Mouse (Mus musculus): Measurements from ENCODE around the gene G430095P16Rik.

The G430095P16Rik gene

DNA sequence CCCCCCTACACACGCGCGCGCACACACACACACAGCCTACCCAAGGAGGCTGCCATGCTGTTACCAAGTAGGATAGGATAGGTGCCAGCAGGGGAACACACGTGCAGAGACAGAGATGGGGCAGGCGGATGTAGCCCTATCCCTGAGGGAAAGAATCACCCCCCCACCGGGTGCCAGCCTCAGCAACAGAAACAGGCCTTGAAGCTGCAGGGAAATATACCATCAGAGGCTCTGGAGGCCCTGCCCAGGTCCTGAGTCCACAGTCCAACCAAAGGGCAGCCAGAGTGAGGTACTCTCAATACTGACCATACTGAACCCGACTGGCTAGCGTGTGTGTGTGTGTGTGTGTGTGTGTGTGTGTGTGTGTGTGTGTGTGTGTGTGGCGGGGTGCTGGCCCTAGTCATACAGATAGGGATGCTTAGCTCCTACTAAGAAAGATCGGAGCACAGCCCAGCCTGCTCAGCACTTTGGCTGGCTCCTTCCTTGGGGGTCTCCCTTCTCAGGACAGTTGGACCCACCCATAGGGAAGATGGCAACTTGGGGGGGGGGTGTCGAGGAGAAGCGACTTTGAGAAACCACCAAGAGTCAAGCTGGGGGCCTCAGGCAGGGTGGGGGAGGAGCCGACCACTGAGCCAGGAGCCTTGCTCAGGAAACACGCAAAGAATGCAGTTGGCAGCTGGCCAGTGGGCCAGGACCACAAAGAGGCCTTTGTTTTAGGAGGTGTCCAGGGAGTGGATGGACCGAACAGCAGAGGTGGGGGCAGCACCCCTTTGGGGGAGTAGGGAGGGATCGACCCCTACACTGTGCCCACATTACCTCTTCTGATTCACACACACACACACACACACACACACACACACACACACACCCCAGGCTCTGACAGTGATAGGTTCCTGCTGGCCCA is 21.0 kb downstream of the G430095P16Rik start:
- peak in 1 of 2 experiments; percentile 57 for DNase-seq

DNA sequence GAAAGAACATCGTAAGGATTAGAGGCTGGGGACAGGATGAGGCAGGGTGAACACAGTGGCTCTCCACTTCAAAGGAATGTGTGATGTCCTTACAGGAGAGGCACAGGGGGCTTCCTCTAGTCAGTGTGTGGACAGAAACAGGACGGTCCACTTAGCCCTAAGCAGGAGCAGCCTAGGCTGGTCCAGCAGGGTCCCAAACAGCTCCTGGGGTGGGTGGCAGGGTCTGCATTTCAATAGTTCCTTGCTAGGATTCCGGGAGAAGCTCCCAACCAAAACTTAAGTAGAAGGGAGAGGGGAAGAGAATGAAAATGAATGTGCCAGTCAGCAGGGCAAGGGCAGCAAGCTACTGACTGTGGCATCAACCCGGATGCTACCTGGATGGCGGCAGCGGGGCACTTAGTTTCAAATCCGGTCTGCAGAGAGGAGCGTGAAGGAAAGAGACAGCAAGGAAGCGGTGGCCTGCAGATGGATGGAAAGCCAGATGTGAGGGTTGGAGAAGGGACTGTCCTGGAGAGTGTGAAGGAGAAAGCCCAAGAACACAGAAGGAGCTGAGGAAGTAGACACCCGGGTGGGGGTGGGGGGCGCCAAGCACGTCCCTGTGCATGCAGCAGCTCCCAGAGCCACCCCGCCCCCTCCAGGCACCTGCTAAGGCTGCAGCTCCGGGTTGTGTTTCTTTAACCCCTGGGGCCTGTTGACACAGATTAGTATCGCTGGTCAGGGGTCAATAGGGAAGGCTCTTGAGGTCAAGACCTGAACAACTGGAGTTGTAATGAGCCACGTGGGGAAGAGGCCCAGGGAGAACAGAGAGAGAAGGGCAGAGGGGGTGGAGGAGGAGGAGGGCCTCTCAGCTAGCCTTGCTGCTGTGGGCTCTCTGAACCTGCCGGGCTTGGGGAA is 22.5 kb downstream of the G430095P16Rik start:
- DNase-seq = no peak

DNA sequence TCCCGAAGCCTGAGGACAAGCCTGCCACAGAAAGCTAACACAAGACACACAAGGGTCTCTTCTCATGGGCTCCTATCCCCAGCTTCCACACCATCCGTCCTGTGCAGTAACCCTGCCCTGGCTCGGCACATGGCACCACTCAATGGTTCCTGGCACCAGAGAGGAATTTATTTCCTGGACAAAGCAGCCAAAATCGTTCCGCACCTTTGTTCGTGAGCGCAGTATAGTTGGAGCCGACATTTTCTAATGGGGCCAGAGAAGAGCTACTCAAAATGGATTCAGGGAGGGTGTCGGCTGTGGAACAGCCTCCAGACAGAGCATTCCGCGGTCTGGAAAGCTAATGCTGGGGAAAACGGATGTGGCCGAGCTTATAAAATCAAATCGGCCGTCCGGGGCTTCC is 26.7 kb downstream of the G430095P16Rik start:
- DNase-seq = peak in 1 of 2 experiments; percentile 56

DNA sequence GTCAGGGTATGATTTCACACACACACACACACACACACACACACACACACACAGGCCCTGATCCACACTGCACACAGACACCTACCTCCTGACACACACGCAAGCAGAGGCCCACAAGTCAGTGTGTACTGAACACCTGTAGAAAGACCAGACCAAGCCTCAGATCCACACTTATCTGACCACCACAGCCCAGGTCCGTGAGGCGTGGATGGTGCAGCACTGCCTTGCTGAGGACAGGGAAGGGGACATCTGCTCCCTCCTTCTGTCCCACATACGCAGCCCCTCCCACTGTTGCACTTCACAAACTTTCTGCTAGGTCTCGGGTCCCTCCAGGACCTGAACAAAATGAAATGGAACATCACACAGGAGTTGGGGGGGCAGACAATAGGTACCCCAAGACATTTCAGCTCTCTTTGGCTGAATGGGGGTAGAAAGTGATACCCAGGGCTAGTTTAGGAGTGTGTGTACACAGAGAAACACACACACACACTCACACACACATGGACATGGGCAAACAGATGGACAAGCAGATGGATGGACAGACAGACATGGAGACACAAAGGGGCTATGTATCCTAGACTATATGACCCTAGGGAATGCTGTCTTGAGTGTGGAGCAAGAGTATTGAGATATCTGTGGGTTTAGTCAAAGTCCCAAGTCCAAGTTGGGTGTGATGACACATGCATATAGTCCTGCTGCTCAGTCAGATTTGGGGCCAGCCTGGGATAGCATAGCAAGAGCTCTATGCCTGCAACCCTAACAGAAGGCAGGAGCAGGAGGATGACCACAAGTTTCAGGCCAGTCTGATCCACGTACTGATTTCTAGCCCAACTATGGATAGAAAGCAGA is 30.2 kb downstream of the G430095P16Rik start:
- no peak for DNase-seq

DNA sequence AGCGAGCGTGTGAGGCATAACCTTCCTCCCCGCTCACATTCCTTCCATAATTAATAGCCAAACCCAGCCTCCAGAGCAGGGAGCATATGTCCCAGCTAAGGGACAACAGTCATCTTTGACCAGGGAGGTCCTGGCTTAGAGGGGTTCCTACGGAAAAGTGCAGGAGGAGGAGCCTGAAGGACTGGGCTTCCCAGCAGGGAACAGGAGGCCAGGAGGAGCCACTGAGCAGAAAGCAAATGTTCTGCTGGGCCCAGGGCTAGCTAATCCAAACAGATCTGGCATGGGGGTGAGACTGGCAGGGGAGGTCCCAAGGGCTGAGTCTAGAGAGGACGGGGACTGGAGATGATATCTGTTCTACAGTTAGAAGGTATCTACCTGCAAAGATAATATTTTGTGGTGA is 34.7 kb downstream of the G430095P16Rik start:
- peak; percentile 57 to 61 for DNase-seq

DNA sequence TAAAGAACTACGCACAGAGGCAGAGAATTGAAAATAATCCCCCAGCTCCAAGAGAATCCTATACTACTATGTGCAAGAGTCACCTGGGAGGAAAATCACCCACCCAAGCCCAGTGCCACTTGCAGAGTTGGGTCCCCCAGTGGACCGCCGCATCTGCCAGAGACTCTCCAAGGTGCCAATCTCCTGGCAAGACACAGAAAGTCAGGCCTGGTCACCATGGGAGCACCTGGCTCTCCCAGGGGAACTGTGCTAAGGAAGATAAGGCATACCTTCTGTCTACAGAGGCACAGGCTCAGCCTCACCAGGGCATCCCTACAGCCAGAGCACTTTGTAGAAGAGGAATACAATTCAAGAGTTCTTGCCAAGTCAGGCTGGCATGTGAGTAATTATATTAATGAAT is 35.5 kb downstream of the G430095P16Rik start:
- no peak for DNase-seq

DNA sequence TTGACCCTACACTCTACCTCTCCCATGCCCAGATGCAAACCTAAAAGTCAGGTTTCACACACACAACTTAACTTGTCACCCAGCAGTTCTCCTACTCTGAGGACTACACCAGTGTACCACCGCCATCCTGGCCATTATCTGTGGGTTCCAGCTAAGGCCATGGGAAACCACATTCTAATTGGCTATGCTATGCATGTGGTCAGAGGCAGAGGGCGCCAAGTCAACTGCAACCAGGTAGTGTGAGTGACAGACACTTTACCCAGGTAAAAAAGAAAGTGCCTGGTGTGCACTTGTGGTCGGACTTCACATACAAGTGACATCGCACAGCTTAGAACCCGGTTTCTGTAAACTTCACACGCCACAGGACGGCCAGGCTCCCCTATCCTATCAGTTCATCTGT is 36.3 kb downstream of the G430095P16Rik start:
- peak; percentile 61 to 64 for DNase-seq

DNA sequence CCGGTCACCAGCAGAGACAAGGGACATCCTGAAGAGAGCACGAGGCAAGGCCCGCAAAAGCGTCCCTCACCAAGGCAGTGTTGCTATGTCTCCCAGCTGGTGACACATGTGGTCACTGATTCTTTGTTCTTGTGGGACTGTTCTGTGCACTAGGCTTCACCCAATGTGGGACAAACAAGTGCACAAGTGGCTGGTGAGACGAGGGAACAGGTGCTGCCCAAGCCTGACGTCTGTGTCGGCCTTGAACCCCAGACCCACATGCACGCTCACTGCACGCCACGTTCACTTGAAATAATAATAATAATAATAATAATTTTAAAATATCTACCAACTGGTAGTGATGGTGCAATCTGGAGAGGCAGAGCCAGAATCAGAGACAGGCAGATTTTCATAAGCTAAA is 36.9 kb downstream of the G430095P16Rik start:
- DNase-seq = no peak

DNA sequence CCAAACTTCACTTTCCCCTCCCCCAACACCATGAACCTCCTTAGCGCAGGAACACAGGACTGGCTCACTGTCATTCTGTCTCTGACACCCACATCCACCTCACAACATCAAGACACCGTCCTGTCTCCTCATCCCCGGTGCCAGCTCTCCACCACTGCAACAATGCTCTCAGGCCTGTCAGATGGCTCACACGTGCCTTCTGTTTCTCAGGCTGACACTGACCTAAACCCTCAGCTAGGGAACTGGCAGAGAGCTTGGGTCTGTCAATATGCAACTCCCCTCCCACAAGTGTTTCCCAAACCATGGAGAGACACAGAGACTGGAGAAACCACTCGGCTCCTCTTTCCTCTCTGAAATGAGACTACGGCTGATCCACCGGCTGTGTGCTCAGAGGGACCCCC is 37.6 kb downstream of the G430095P16Rik start:
- DNase-seq = no peak

DNA sequence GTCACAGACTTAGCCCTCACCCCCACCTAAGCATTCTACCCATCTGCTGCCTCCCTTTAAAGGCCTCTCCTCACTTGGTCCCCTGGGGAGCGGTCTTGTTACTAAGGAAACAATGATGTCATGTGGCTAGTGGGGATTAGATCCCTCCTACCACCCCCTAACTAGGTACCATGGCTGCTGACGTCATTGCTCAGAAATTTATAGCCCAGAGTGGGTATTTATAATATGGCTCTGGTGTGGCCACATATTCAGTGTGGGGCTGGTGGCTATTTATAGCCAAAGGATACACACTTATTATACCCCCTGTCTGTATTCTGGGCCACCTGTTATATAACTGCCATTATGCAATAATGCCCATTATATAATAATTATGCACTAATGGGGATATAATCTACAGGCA is 38.1 kb downstream of the G430095P16Rik start:
- no peak for DNase-seq

DNA sequence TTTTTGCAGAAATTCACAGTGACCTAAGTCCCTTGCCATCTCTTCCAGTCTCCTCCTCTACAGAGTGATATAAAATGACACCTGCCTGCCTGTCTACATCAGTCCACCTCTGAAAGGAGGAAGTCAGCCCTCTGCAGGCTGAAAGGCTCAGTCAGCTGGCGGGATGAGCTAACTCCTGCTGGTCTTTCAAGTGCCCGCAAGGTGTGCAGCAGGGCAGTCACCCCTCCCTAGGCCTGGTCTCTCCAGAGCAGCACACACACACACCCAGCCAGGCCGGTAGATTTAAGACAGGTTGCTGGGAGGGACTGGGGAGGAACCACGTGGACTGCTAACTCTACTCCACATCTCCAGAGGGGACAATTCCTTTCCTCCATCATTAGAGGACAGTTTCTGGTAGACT is 41.3 kb downstream of the G430095P16Rik start:
- DNase-seq = peak; percentile 46 to 57

DNA sequence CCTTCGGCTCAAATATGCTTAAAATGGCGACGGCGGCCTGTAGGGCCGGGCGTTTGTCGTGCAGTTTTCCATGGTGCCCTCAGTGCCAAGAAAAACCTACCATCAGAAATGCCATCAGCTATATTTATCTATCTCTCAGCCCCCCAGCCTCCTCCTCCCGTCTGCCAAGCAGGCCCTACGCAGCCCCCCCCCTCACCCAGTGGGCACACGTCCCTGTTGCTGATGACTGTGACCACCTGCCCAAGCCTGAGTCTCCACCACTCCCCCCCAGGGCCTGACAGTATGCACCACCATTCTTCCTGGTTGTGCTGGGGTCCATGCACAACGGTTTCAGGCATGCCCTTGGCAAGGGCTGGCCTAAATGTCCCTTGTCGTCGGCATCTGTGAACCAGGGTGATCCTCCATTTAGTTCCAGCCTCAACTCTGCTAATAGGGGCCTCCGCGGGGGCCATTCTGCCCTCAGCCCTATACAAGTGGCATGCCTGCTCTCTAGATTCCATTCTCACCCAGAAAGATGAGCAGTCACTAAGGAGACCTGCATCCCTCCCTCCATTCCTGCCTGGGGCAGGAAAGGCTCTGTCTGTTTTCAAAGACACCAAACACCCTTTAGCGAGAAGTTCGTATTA is 42.2 kb downstream of the G430095P16Rik start:
- peak; percentile 37 to 52 for DNase-seq

DNA sequence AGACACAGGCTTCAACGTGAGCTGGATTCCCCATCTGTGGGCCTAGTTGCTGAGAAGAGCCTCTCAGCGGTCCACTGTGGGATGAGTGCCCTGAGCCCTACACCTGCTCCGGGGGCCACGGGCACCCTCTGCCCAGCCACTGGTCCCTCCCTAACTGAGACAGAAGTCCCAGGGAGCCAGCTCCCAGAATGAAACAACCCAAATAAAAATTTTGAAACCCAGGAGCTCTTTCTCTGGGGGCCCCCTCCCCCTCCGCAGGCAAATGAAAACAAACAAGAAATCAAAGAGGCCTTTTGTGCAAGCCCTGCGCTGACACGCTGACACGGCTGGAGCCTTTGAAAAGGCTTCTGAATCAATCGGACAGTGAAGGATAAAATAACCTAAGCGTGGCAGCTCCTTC is 42.8 kb downstream of the G430095P16Rik start:
- DNase-seq = peak; percentile 38 to 48

DNA sequence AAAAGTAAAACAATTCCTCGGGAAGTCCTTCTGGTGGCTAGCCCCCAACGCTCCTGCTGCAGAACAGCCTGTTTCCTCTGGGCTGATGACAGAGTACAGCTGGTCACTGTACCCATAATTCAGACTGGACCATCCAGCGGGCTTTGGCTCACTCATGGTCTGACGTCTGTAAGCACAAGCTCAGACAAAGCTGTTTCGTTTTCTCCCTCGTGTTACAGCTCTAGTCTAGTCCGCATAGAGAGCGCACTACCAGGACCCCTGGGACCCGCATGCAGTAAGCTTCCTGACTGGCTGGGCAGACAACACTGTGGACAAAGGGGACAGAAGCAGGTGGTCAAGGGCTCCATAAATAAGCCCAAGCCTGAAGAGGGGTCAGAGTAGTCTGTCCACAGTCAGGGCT is 43.6 kb downstream of the G430095P16Rik start:
- peak in 1 of 2 experiments; percentile 14 for DNase-seq

DNA sequence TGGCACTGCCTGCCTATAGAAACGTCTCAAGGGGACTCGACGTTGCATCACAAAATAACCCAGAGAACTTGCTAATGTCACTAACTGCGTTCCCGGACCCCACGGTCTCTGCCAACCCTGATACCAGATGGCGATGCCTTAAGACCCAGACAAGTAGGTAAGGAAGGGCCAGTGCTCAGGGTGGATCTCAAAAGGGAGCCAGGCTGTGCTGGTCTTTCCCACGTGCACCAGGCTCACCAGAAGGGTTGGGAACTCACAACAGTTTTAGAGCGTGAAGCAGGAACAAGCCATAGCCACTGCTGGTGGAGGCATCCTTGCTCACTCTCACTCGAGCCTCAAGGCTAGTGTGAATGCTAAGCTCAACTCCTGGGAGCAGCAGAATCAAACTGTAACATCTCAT is 44.4 kb downstream of the G430095P16Rik start:
- DNase-seq = peak; percentile 19 to 46

DNA sequence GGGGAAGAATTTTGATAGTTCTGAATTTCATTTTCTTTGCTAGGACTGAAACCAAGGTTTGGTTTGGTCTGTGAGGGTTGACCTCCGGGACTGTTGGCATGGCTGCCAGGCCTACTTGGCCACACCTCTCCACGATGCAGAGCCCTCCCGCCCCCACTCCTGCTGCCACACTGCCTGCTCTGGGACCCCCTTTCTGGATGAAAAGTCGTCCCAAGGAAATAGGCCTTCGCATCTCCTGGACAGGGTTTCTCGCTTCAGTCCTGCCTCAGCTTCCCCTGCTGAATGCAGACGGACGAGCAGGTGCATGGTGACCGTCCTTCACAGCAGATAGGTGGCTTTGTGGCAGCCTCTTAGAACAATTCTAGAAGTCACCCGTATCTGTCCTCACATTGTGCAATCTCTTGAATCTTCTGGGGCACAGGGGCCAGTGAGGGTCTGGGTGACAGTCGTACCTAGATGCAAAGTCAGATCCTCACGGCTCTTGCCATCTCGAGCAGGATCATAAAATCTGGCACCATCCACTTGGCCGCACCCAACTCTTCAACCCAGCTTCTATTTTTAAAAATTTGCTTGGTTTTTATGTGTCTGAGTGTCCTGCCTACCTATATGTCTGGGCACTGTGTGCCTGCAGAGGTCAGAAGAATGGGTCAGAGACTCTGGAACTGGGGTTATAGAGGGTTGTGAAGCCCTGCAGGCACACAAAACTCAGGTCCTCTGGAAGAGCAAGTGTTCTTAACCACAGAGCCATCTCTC is 45.7 kb downstream of the G430095P16Rik start:
- DNase-seq = peak; percentile 46 to 51

DNA sequence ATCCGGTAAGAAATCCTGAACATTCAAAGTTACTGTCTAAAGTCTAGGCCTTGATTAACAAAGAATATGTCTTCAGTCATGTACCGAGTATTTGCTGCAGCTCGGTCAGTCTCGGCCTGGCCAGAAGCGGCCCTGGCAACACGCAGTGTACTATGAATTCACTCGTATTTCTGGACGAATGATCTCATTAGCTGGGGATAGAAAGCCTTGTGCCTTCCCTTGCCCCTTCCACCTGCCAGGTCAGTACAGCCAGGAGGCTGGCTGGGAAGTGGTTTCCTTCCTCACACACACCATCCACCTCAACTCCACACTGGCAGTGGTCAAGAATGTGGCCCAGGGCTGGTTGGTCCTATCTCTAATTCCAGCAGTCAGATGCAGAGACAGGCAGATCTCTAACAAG is 46.5 kb downstream of the G430095P16Rik start:
- DNase-seq = peak; percentile 76 to 79

DNA sequence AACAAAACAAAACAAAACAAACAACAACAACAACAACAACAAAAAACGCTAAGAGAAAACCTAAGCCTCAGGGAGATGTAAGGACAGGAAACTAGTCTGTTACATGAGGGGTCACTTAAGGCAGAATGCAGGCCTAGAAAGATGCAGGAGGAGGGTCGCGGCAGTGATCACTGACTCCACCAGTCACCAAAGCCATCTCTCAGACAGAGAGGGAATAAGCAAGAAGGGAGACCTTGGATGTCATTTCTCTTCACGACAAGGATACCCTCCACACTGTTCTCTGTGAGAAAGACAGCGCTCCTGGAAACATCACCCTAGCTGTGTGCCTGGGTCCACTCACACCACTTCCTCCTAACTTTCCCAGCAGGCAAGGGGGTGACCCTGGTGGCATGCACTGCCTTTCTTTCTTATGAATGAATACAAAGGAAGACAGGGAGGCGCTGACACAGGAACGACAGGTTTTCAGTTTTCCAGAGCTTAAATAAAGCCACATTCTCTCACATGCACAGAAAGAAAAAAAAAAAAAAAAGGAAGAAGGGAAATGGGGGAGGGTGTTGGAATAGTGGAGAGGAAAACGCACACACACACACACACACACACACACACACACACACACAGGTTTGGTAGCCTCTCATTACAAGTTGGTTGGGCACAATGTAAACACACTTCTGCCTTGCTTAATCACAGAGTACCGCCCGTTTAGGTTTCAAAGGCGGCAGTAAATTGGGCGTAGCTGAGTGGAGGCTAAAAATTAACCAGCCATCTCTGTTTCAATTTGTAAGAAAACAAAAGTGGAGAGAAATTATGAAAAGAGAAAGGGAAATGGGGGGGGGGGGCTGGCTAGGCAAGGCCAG is 47.5 kb downstream of the G430095P16Rik start:
- peak in 1 of 2 experiments; percentile 32 for DNase-seq

DNA sequence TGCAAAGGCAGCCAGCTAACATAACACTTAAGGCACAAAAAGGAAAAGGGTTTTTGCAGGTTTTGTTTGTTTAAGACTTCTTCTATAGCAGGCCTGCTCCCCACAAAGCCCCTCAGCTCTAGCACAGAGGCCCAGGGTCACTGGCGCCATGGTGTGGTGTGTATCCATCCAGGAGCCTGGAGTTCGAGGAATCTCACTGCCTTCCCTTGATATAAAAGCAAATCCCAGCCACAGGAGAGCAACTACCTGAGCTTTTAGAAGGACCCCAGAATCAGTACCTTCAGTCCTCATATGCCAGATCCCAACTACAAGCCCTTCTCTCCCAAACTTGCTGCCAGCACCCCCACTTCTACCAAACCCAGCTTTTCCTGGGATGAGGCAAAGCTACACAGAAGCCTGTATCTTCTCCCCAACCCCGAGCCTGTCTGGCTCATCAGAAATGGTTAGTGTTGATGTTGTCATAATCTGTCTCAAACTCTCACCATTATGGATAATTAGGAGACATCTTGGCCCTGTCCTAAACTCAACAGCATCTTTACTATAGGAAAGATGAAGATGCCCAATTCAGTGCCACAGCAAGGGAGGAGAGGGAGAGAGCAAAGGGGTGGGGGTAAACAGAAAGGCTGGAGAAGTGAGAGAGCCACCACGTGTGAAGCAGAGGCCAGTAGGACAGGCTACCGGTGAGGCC is 48.3 kb downstream of the G430095P16Rik start:
- peak in 1 of 2 experiments; percentile 30 for DNase-seq

DNA sequence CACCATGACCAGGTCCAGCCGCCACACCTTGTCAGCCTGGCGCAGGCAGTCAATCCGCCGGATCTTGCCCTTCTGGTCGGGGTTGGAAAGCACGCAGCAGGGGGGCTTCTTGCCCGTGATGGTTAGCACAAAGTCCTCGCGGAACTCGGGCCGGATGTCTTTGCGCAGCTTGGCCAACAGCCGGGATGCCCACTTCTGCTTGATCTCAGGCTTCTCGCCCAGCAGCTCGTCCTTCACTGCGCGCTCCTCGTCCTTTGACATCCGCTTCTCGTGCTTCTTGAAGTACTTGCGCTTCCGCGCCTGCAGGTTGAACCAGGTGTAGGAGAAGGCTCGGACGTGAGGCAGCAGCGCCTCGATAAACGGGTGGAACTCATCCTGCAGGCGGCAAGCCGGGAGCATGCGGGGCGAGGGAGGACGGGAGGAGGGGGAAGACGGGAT is 49.2 kb downstream of the G430095P16Rik start:
- peak; percentile 86 to 89 for DNase-seq

All from cerebellum, postnatal 36 days (tissue).